Mouse (Mus musculus) MEL (cell line): Measurements from ENCODE around the gene Mgll. TPM values are rescaled to one million over a fixed set of nuclear protein-coding genes. Genes with fewer than 3 reads are reported as not detected.

Experiments used
- DNase-seq: peaks from one replicate; pipeline ENCODE4 v3.0.0; 2011; ENCODE audit warnings: low read depth, low spot score
- H3K27ac ChIP-seq: 2 replicates; pipeline ENCODE4 v1.5.1; 2012; ENCODE audit warnings: low read depth, mild to moderate bottlenecking, control low read depth, low read length, moderate library complexity; ENCODE audit not compliant: control insufficient read depth
- H3K27me3 ChIP-seq, 2 experiments: fragments of 150-350 bp in 1 of 2; sonication (generic) in 1 of 2; 2 replicates each; pipeline ENCODE4 v1.6.1; 2012; ENCODE audit warnings: low read length in 2 of 2, mild to moderate bottlenecking in 2 of 2, improper control_type of control experiment in 1 of 2, moderate library complexity in 1 of 2; ENCODE audit not compliant: insufficient read depth in 2 of 2, control insufficient read depth in 1 of 2
- H3K36me3 ChIP-seq, 2 experiments: 2 replicates each; pipeline ENCODE4 v1.6.1; 2012 to 2014; ENCODE audit warnings: low read length in 2 of 2, improper control_type of control experiment in 1 of 2, inconsistent platforms in 1 of 2, mild to moderate bottlenecking in 1 of 2; ENCODE audit not compliant: insufficient read depth in 2 of 2, control insufficient read depth in 1 of 2
- H3K4me1 ChIP-seq, 2 experiments: fragments of 150-350 bp in 1 of 2; sonication (generic) in 1 of 2; 2 replicates each; pipeline ENCODE4 v1.6.1; 2012; ENCODE audit warnings: low read length in 2 of 2, improper control_type of control experiment in 1 of 2, mild to moderate bottlenecking in 1 of 2; ENCODE audit not compliant: insufficient read depth in 2 of 2, control insufficient read depth in 1 of 2
- H3K4me3 ChIP-seq, 2 experiments: fragments of 150-350 bp in 1 of 2; sonication (generic) in 1 of 2; 2 replicates each; pipeline ENCODE4 v1.5.1; 2012; ENCODE audit warnings: low read depth in 2 of 2, low read length in 2 of 2, mild to moderate bottlenecking in 2 of 2, moderate library complexity in 2 of 2, control low read depth in 1 of 2, improper control_type of control experiment in 1 of 2; ENCODE audit not compliant: control insufficient read depth in 1 of 2, insufficient read depth in 1 of 2
- H3K79me2 ChIP-seq: 2 replicates; pipeline ENCODE4 v1.6.1; 2012; ENCODE audit warnings: mild to moderate bottlenecking, low read length, moderate library complexity; ENCODE audit not compliant: control insufficient read depth, poor library complexity, insufficient read depth
- H3K9ac ChIP-seq: 2 replicates; pipeline ENCODE4 v1.6.1; 2012; ENCODE audit warnings: low read depth, mild to moderate bottlenecking, control low read depth, low read length, moderate library complexity; ENCODE audit not compliant: control insufficient read depth, poor library complexity, severe bottlenecking
- H3K9me3 ChIP-seq: fragments of 150-350 bp; sonication (generic); replicated peaks from 2 replicates; pipeline ENCODE4 v1.6.1; 2012; ENCODE audit warnings: mild to moderate bottlenecking, low read length, improper control_type of control experiment, moderate library complexity; ENCODE audit not compliant: insufficient read depth
- BHLHE40 ChIP-seq: IDR thresholded peaks from 2 replicates; pipeline ENCODE4 v1.6.1; 2012; ENCODE audit warnings: low read depth, mild to moderate bottlenecking, inconsistent platforms, low read length, improper control_type of control experiment, borderline replicate concordance
- CHD1 ChIP-seq: IDR thresholded peaks from 2 replicates; pipeline ENCODE4 v1.6.1; 2012; ENCODE audit warnings: low read depth, mild to moderate bottlenecking, inconsistent platforms, low read length, improper control_type of control experiment
- CHD2 ChIP-seq: IDR thresholded peaks from 2 replicates; pipeline ENCODE4 v1.6.1; 2011; ENCODE audit warnings: low read length, improper control_type of control experiment
- EP300 ChIP-seq, 2 experiments: IDR thresholded peaks; 2 replicates each; pipeline ENCODE4 v1.6.1; 2011; ENCODE audit warnings: improper control_type of control experiment in 2 of 2, low read length in 2 of 2, low read depth in 1 of 2, mild to moderate bottlenecking in 1 of 2
- ETS1 ChIP-seq: IDR thresholded peaks from 2 replicates; pipeline ENCODE4 v1.6.1; 2012; ENCODE audit warnings: low read depth, mild to moderate bottlenecking, inconsistent platforms, low read length, improper control_type of control experiment, moderate library complexity
- HCFC1 ChIP-seq: IDR thresholded peaks from 2 replicates; pipeline ENCODE4 v1.6.1; 2012; ENCODE audit warnings: low read depth, mild to moderate bottlenecking, inconsistent platforms, low read length, improper control_type of control experiment, moderate library complexity
- JUND ChIP-seq: IDR thresholded peaks from 2 replicates; pipeline ENCODE4 v1.6.1; 2011; ENCODE audit warnings: low read depth, mild to moderate bottlenecking, improper control_type of control experiment, low read length
- MAFK ChIP-seq: IDR thresholded peaks from 2 replicates; pipeline ENCODE4 v1.6.1; 2011; ENCODE audit warnings: low read depth, mild to moderate bottlenecking, low read length, improper control_type of control experiment, borderline replicate concordance
- MAZ ChIP-seq: IDR thresholded peaks from 2 replicates; pipeline ENCODE4 v1.6.1; 2012; ENCODE audit warnings: low read depth, mild to moderate bottlenecking, inconsistent platforms, low read length, improper control_type of control experiment
- MEF2A ChIP-seq: IDR thresholded peaks from 2 replicates; pipeline ENCODE4 v1.6.1; 2014; ENCODE audit warnings: low read depth, mild to moderate bottlenecking, inconsistent platforms, low read length, improper control_type of control experiment; ENCODE audit not compliant: poor library complexity, insufficient replicate concordance, severe bottlenecking; ENCODE audit errors: extremely low read depth
- MYC ChIP-seq: IDR thresholded peaks from 2 replicates; pipeline ENCODE4 v1.6.1; 2011; ENCODE audit warnings: low read depth, mild to moderate bottlenecking, low read length, improper control_type of control experiment, moderate library complexity
- NELFE ChIP-seq: IDR thresholded peaks from 2 replicates; pipeline ENCODE4 v1.6.1; 2011; ENCODE audit warnings: low read depth, low read length, improper control_type of control experiment
- POLR2AphosphoS2 ChIP-seq: IDR thresholded peaks from 2 replicates; pipeline ENCODE4 v1.6.1; 2011; ENCODE audit warnings: low read length, improper control_type of control experiment
- RCOR1 ChIP-seq: IDR thresholded peaks from 2 replicates; pipeline ENCODE4 v1.6.1; 2012; ENCODE audit warnings: low read depth, mild to moderate bottlenecking, inconsistent platforms, low read length, improper control_type of control experiment
- USF1 ChIP-seq: IDR thresholded peaks from 2 replicates; pipeline ENCODE4 v1.6.1; 2014; ENCODE audit warnings: low read depth, mild to moderate bottlenecking, inconsistent platforms, low read length, improper control_type of control experiment, moderate library complexity
- ZMIZ1 ChIP-seq: IDR thresholded peaks from 2 replicates; pipeline ENCODE4 v1.6.1; 2012; ENCODE audit warnings: low read depth, mild to moderate bottlenecking, inconsistent platforms, low read length, improper control_type of control experiment, moderate library complexity
- ZNF384 ChIP-seq: IDR thresholded peaks from 2 replicates; pipeline ENCODE4 v1.6.1; 2012; ENCODE audit warnings: low read depth, mild to moderate bottlenecking, inconsistent platforms, low read length, improper control_type of control experiment
- polyA plus RNA-seq, 2 experiments: library from polyadenylated mRNA; stranded (reverse) in 1 of 2; unstranded in 1 of 2; fragments of >175 nt in 1 of 2; fragments of >200 nt in 1 of 2; gene quantifications; 2 replicates each; pipeline versions ENCODE4 v1.2.1 to v1.2.4; 2012; ENCODE audit warnings: low replicate concordance in 2 of 2, low read depth in 1 of 2; ENCODE audit not compliant: insufficient read length in 2 of 2, insufficient read depth in 1 of 2, missing spikeins in 1 of 2
- total RNA-seq: library from RNA; depleted of rRNA; stranded (reverse); fragments of 300-350 nt; gene quantifications from 2 replicates; pipeline ENCODE4 v1.2.3, GENCODE M21; 2012

Gene Mgll
- total and polyA plus RNA-seq, 3 experiments = not detected

DNA sequence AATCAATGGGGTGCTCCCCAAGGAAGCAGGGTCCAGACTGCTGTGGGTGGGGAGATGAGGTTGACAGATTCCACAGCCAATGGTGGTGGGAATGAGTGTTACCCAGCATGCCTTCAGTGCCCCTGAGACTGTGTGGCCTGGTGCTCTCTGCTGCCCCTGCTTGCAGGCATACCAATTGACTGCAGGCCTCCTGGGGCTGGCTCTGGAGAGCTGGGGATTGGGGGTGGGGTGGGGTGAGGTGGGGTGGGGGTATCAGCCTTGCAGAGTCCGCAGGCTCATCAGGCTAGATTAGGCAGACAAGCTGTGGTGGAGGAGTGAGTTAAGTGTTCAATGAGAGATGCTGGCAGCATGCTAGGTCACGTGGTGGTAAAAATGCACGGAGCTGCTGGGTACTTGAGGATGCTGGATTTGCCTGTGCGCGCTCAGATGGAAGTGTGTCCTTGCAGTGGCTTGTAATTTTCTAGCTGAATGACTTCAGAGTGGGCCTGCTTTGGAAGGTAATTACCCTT is 28.6 kb downstream of the Mgll start:
- TF ChIP-seq POLR2AphosphoS2 (no peak), EP300 (IDR thresholded peaks at IDR 0.05; ENCODE audit: low read depth in 1 of 2, low read length in 2 of 2) (no peak), HCFC1 (no peak), RCOR1 (no peak), BHLHE40 (no peak), CHD1 (no peak)
- peaks cover 0 to 16% of the 10 kb centered on the region in 2 experiments; a peak in 3 of 4 replicates for H3K27me3 ChIP-seq
- H3K9ac ChIP-seq = no peak overlapping the region
- DNase-seq = no peak
- H3K36me3 ChIP-seq = no peaks in the 10 kb centered on the region
- no peaks in the 10 kb centered on the region for H3K9me3 ChIP-seq
- H3K27ac ChIP-seq = no peak overlapping the region
- no peaks in the 10 kb centered on the region for H3K79me2 ChIP-seq
- no peaks in the 10 kb centered on the region for H3K4me1 ChIP-seq
- no peak overlapping the region for H3K4me3 ChIP-seq

DNA sequence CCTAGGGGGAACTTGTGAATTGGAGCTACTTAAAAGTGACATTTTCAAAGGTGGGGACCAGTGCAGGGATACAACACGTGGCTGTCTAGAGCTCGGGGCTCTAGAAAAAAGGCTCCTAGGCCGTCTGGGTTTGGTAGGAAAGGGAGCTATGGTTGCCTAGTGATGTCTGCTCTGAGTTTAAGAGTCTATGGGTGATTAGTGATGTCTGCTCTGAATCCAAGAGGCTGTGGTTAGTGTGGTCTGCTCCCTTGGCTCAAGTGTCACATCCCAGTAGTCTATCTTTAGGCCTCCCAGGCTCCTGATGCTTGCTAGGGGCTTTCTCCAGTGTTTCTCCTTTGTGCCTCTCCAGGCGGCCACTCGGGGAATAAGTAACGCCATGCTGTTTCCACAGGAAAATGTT is 29.4 kb downstream of the Mgll start:
- DNase-seq = no peak
- Histone ChIP-seq H3K9ac (no peak overlapping the region), H3K36me3 (no peaks in the 10 kb centered on the region), H3K79me2 (no peaks in the 10 kb centered on the region), H3K4me3 (no peak overlapping the region), H3K27me3 (peaks cover 0 to 13% of the 10 kb centered on the region in 2 experiments; a peak in 3 of 4 replicates), H3K4me1 (no peaks in the 10 kb centered on the region), H3K9me3 (no peaks in the 10 kb centered on the region), H3K27ac (no peak overlapping the region)
- TF ChIP-seq MAZ = no peak
- TF ChIP-seq USF1 = no peak
- TF ChIP-seq ETS1 = no peak
- TF ChIP-seq MAFK = no peak
- no peak for TF ChIP-seq NELFE
- no peak for TF ChIP-seq MYC
- TF ChIP-seq ZMIZ1 = no peak
- TF ChIP-seq ZNF384 = no peak

DNA sequence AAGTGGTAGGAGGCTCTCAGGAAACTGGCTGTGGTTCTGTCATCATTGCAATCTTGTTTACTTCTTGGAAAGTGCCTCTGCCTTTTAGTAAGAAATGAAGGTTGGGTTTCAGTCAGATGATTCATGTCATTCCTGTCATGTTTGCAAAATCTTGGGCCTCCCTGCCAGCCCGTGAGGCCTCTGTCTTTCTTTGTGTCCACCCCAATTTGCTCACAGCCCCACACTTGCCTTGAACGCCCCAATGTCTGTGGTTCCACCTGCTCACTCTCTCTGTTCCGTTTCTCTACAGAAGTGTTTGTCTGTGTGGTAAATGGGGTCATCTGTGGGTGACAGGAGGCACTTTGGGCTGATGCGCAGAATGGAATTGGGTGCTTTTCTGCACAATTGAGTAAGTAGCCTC is 32.8 kb downstream of the Mgll start:
- no peak overlapping the region for H3K4me3 ChIP-seq
- H3K27me3 ChIP-seq = peaks cover 0 to 8% of the 10 kb centered on the region in 2 experiments; a peak in 3 of 4 replicates
- TF ChIP-seq CHD2 (no peak), JUND (no peak), MAZ (no peak), MEF2A (no peak)
- no peaks in the 10 kb centered on the region for H3K79me2 ChIP-seq
- no peaks in the 10 kb centered on the region for H3K36me3 ChIP-seq
- H3K27ac ChIP-seq = no peak overlapping the region
- no peaks in the 10 kb centered on the region for H3K9me3 ChIP-seq
- H3K9ac ChIP-seq = no peak overlapping the region
- no peaks in the 10 kb centered on the region for H3K4me1 ChIP-seq
- no peak for DNase-seq
